Mouse (Mus musculus) forebrain, embryonic 14.5 days (tissue): ENCODE measurements at regions not wholly inside any gene's neighbourhood (a gene's known extent, or its start where the extent isn't known, plus 50 kb on each side); places are given as distances from the start of the nearest gene placed in this dataset.
A peak's percentile ranks its signal among the peaks of the same experiment; 100 is the strongest.

Source experiments
- ATAC-seq: fragments of 200-750 bp; cut with Nextera tagmentation; 2 replicates; pipeline ENCODE4 v1.8.0; 2017; ENCODE audit warnings: mild to moderate bottlenecking, moderate library complexity
- DNase-seq: peaks from one replicate; pipeline ENCODE4 v3.0.0-alpha.2; 2015; ENCODE audit warnings: low spot score
- H3K27ac ChIP-seq: fragments of 300-500 bp; sonication (generic); 2 replicates; pipeline ENCODE4 v1.5.1; 2014; ENCODE audit warnings: low read depth, mild to moderate bottlenecking, control low read depth, low read length, moderate library complexity
- H3K27me3 ChIP-seq: fragments of 300-500 bp; sonication (generic); replicated peaks from 2 replicates; pipeline ENCODE4 v1.6.1; 2014; ENCODE audit warnings: low read length, control low read depth, mixed read lengths; ENCODE audit not compliant: control insufficient read depth, insufficient read depth
- H3K36me3 ChIP-seq: fragments of 300-500 bp; sonication (generic); 2 replicates; pipeline ENCODE4 v1.6.1; 2014; ENCODE audit warnings: low read length, control low read depth; ENCODE audit not compliant: control insufficient read depth, insufficient read depth
- H3K4me1 ChIP-seq: fragments of 300-500 bp; sonication (generic); 2 replicates; pipeline ENCODE4 v1.6.1; 2014; ENCODE audit warnings: antibody characterized with exemption, low read length, control low read depth; ENCODE audit not compliant: control insufficient read depth, insufficient read depth
- H3K4me2 ChIP-seq: fragments of 300-500 bp; sonication (generic); 2 replicates; pipeline ENCODE4 v1.6.1; 2014; ENCODE audit warnings: mild to moderate bottlenecking, control low read depth, low read length
- H3K4me3 ChIP-seq: fragments of 300-500 bp; sonication (generic); 2 replicates; pipeline ENCODE4 v1.5.1; 2014; ENCODE audit warnings: low read depth, low read length, control low read depth
- H3K9ac ChIP-seq: fragments of 300-500 bp; sonication (generic); 2 replicates; pipeline ENCODE4 v1.6.1; 2014; ENCODE audit warnings: mild to moderate bottlenecking, low read length, control low read depth, moderate library complexity
- H3K9me3 ChIP-seq: fragments of 300-500 bp; sonication (generic); replicated peaks from 2 replicates; pipeline ENCODE4 v1.6.1; 2016; ENCODE audit warnings: low read length, control low read depth, mixed read lengths; ENCODE audit not compliant: control insufficient read depth
- WGBS: fragments of 180-500 bp; shearing (Covaris S2); extraction: QIAGEN DNeasy Blood & Tissue Kit; methylation state at CpG from one replicate; pipeline ENCODE4 v1.1.7; 2014; 5-methylcytosine and 5-hydroxymethylcytosine counted together

GRCm38 (mm10) chr4:97417943-97418342 lies 235.0 kb upstream of the Gm10192 start:
- Histone ChIP-seq H3K4me2 (no peak overlapping the region), H3K4me3 (no peak overlapping the region), H3K27ac (no peak overlapping the region), H3K36me3 (no peaks in the 10 kb centered on the region), H3K9ac (no peak overlapping the region), H3K9me3 (no peaks in the 10 kb centered on the region), H3K27me3 (no peaks in the 10 kb centered on the region), H3K4me1 (peaks cover 6% of the 10 kb centered on the region; the same call in 1 of the 2 replicates)
- ATAC-seq (no peak), DNase-seq (no peak)

- H3K9me3 ChIP-seq, result no peaks in the 10 kb centered on the region
- no peak overlapping the region for H3K9ac ChIP-seq
- H3K4me1 ChIP-seq, result no peaks in the 10 kb centered on the region
- no peaks in the 10 kb centered on the region for H3K36me3 ChIP-seq
- no peak overlapping the region for H3K27ac ChIP-seq
- DNase-seq, result no peak
- no peak overlapping the region for H3K4me3 ChIP-seq
- H3K27me3 ChIP-seq, result no peaks in the 10 kb centered on the region
- ATAC-seq, result 0 out of 2 replicates have a peak, but pooled peaks have one; percentile 20
- H3K4me2 ChIP-seq, result no peak overlapping the region
- WGBS, result 16% methylated on average over 7 of the region's 7 CpGs
Observed at GRCm38 (mm10) chr4:97408633-97409296, 225.8 kb upstream of the Gm10192 start.

DNA sequence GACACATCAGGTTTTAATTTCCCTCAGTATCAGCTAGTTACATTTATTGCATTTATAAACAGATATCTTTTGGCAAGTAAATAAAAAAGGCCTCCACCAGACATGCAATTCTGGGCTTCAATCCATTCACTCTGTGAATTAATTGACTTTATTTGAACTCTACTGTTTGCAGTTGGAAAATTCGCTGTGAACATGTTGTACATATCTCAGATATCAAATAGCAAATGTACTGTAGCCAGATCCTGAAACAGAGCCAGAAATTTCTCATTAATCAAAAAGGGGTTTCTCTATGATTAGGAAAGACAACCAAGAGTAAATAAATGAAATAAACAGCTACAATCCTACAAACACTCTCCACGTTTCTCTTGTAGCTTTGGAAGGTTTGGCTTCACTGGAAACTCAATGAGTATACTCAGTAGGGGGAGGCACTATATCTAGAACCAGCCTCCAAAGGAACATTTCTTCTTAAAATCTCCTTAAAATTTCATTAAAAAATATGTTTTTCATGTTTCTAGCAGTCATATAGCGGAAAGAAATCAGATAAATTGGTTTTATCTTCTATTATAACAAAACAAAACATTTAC lies 211.8 kb upstream of the Gm10192 start:
- Histone ChIP-seq H3K9ac (no peak overlapping the region), H3K4me3 (no peak overlapping the region), H3K4me1 (no peaks in the 10 kb centered on the region), H3K9me3 (no peaks in the 10 kb centered on the region), H3K4me2 (no peak overlapping the region), H3K27ac (no peak overlapping the region), H3K27me3 (no peaks in the 10 kb centered on the region), H3K36me3 (no peaks in the 10 kb centered on the region)
- ATAC-seq, result no peak
- DNase-seq, result peak; percentile 58
- WGBS, result 86% methylated on average over 3 of the region's 3 CpGs

DNA sequence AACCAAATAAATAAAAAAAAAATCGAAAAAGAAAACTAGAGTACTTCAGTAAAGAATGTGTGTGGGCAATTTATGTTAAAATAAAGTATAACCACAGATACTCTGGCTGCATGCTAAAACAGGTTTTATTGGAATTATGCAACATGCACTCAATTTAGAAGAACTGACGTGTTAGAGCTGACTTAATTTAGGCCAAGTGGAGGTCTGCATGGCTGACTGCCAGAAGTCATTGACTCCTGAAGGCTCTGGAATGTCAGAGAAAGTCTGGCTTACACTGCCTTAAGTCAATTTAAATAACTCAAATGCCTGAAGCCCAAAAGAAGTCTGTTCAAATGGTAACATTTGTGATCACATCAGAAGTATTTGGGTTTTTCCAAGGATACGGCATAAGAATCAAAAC lies 198.1 kb upstream of the Gm10192 start:
- no peak overlapping the region for H3K9ac ChIP-seq
- H3K9me3 ChIP-seq, result no peaks in the 10 kb centered on the region
- no peaks in the 10 kb centered on the region for H3K4me1 ChIP-seq
- no peaks in the 10 kb centered on the region for H3K36me3 ChIP-seq
- no peak overlapping the region for H3K4me3 ChIP-seq
- H3K4me2 ChIP-seq, result no peak overlapping the region
- H3K27ac ChIP-seq, result no peak overlapping the region
- ATAC-seq, result no peak
- H3K27me3 ChIP-seq, result no peaks in the 10 kb centered on the region
- no peak for DNase-seq
- 73% methylated on average over 3 of the region's 3 CpGs for WGBS

GRCm38 (mm10) chr4:97377593-97378542 lies 194.9 kb upstream of the Gm10192 start:
- Histone ChIP-seq H3K27ac (no peak overlapping the region), H3K4me2 (no peak overlapping the region), H3K9ac (no peak overlapping the region), H3K4me1 (no peaks in the 10 kb centered on the region), H3K4me3 (no peak overlapping the region), H3K9me3 (no peaks in the 10 kb centered on the region), H3K27me3 (0 out of 2 replicates have a peak, but pooled peaks cover 2% of the 10 kb centered on the region), H3K36me3 (no peaks in the 10 kb centered on the region)
- ATAC-seq (peak; percentile 71), DNase-seq (peak; percentile 75)
- 14% methylated on average over 8 of the region's 8 CpGs for WGBS

GRCm38 (mm10) chr4:97360473-97360872 lies 177.5 kb upstream of the Gm10192 start:
- Histone ChIP-seq H3K27me3 (no peaks in the 10 kb centered on the region), H3K27ac (no peak overlapping the region), H3K4me1 (peaks cover 7% of the 10 kb centered on the region; the same call in 1 of the 2 replicates), H3K4me2 (no peak overlapping the region), H3K9me3 (no peaks in the 10 kb centered on the region), H3K9ac (no peak overlapping the region), H3K36me3 (no peaks in the 10 kb centered on the region), H3K4me3 (no peak overlapping the region)
- ATAC-seq (no peak), DNase-seq (no peak)
- 95% methylated on average over 2 of the region's 2 CpGs for WGBS

DNA sequence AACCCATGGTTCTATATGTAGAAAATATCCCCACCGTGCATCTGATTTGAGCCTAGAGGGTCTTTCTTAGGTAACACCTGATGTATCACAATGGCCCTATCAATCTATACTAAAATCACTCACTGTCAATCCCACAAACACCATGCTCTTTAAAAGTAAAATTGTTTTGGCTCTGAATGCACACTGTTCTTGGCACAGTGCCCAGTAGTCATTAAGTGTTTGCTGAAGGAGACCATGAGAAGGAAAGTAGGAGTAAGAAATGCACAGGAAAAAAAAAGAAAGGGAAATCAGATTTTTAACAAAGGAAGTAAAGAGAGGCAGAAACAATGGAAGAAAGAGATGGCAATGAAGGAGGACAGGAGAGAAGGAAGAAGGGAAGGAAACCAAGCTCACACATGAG lies 175.0 kb upstream of the Gm10192 start:
- H3K27ac ChIP-seq, result no peak overlapping the region

GRCm38 (mm10) chr4:97346799-97347198 lies 163.8 kb upstream of the Gm10192 start:
- no peaks in the 10 kb centered on the region for H3K9me3 ChIP-seq
- no peaks in the 10 kb centered on the region for H3K27me3 ChIP-seq
- no peak for DNase-seq
- H3K36me3 ChIP-seq, result no peaks in the 10 kb centered on the region
- no peaks in the 10 kb centered on the region for H3K4me1 ChIP-seq
- no peak overlapping the region for H3K27ac ChIP-seq
- ATAC-seq, result no peak
- no peak overlapping the region for H3K9ac ChIP-seq
- WGBS, result 72% methylated on average over 3 of the region's 3 CpGs
- H3K4me3 ChIP-seq, result no peak overlapping the region
- no peak overlapping the region for H3K4me2 ChIP-seq

More for the DNA sequence above, 175.0 kb upstream of the Gm10192 start:
- H3K4me1 ChIP-seq, result peaks cover 7% of the 10 kb centered on the region; the same call in 1 of the 2 replicates
- no peaks in the 10 kb centered on the region for H3K36me3 ChIP-seq
- DNase-seq, result peak; percentile 65
- ATAC-seq, result no peak
- H3K9me3 ChIP-seq, result no peaks in the 10 kb centered on the region
- H3K27me3 ChIP-seq, result no peaks in the 10 kb centered on the region
- no peak overlapping the region for H3K4me3 ChIP-seq
- H3K4me2 ChIP-seq, result no peak overlapping the region
- 9% methylated on average over 1 of the region's 1 CpGs for WGBS
- H3K9ac ChIP-seq, result no peak overlapping the region
